Mouse (Mus musculus) layer of hippocampus, postnatal 14 days (tissue): ENCODE measurements at regions not wholly inside any gene's neighbourhood (a gene's known extent, or its start where the extent isn't known, plus 50 kb on each side); places are given as distances from the start of the nearest gene placed in this dataset.

Source experiments
- DNase-seq, 2 experiments: peaks; one replicate each; pipeline ENCODE4 v3.0.0; 2021 to 2022; ENCODE audit warnings: low spot score in 2 of 2, mixed read lengths in 1 of 2

DNA sequence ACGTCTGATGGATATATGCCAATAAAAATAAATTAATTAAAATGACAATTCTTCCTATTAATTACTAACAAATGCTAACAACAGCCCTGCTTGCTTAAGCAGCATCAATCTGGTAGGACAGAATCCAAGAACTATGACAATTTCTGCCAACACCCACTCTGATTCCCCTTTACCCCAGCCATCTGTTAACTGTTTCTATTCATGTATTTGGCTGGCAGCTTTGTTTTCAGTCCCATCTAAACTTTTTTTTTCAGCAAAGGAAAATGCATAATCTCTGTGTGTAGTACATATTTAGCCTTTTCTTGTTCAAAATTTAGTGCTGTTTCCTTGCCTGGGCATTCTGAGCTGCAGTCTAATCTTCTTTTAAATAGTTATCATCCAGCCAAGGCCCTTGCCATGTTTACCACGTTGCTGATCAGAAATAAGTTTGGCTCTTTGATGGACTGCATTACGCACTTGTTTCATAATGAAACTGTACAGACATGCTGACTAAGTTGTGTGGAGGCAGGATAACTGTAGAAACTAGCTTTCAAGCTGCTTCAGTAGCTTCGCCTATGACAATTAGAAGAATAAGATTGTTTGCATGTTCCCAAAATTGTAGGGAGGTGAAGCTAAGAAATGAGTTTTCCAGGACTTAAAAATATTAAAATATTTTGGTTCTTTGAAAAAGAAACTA is 67.6 kb downstream of the 4930550L24Rik start:
- DNase-seq: peak; percentile 4 to 49
